Mouse (Mus musculus): Measurements from ENCODE around the gene Ms4a10.

The Ms4a10 gene

GRCm38 (mm10) chr19:10959085-10959977 lies 15.1 kb downstream of the Ms4a10 start:
- no peak for DNase-seq (ENCODE audit: low read depth, low spot score)

GRCm38 (mm10) chr19:10952021-10952939 lies 22.2 kb downstream of the Ms4a10 start:
- no peak for DNase-seq (ENCODE audit: low read depth, low spot score)

- DNase-seq (ENCODE audit: low read depth, low spot score) = no peak
These were observed 24.9 kb downstream of the Ms4a10 start for GRCm38 (mm10) chr19:10949558-10949957.

- peak; percentile 96 for DNase-seq (ENCODE audit: low read depth, low spot score)
These were observed 25.4 kb downstream of the Ms4a10 start, which contains the start of gene Ccdc86 for GRCm38 (mm10) chr19:10949112-10949511. Gene Ccdc86, minus strand, starts transcription at chr19:10949266.

- DNase-seq (ENCODE audit: low read depth, low spot score) = no peak
These were observed 26.1 kb downstream of the Ms4a10 start for GRCm38 (mm10) chr19:10948416-10948815.

- no peak for DNase-seq (ENCODE audit: low read depth, low spot score)
These were observed 27.3 kb downstream of the Ms4a10 start for GRCm38 (mm10) chr19:10947219-10947618.

- no peak for DNase-seq (ENCODE audit: low read depth, low spot score)
These were observed 28.0 kb downstream of the Ms4a10 start for GRCm38 (mm10) chr19:10946506-10946905.

GRCm38 (mm10) chr19:10943955-10944354 lies 30.5 kb downstream of the Ms4a10 start:
- no peak for DNase-seq (ENCODE audit: low read depth, low spot score)

- peak; percentile 29 for DNase-seq (ENCODE audit: low read depth, low spot score)
These were observed 33.5 kb downstream of the Ms4a10 start for GRCm38 (mm10) chr19:10940801-10941457.

GRCm38 (mm10) chr19:10940097-10940800 lies 34.2 kb downstream of the Ms4a10 start:
- DNase-seq (ENCODE audit: low read depth, low spot score) = peak; percentile 73

GRCm38 (mm10) chr19:10938771-10939170 lies 35.7 kb downstream of the Ms4a10 start:
- DNase-seq (ENCODE audit: low read depth, low spot score) = no peak

GRCm38 (mm10) chr19:10937110-10937563 lies 37.3 kb downstream of the Ms4a10 start, which contains the start of gene Ptgdr2:
Gene Ptgdr2, plus strand, starts transcription at chr19:10937160.
- no peak for DNase-seq (ENCODE audit: low read depth, low spot score)

GRCm38 (mm10) chr19:10936077-10936476 lies 38.4 kb downstream of the Ms4a10 start:
- no peak for DNase-seq (ENCODE audit: low read depth, low spot score)

GRCm38 (mm10) chr19:10935029-10935428 lies 39.4 kb downstream of the Ms4a10 start:
- DNase-seq (ENCODE audit: low read depth, low spot score) = no peak

- no peak for DNase-seq (ENCODE audit: low read depth, low spot score)
These were observed 43.8 kb downstream of the Ms4a10 start for GRCm38 (mm10) chr19:10930641-10931040.

- no peak for DNase-seq (ENCODE audit: low read depth, low spot score)
These were observed 47.8 kb downstream of the Ms4a10 start for GRCm38 (mm10) chr19:10926666-10927065.

- DNase-seq (ENCODE audit: low read depth, low spot score) = no peak
These were observed 48.3 kb downstream of the Ms4a10 start for GRCm38 (mm10) chr19:10926123-10926621.

GRCm38 (mm10) chr19:10924220-10924619 lies 50.2 kb downstream of the Ms4a10 start:
- DNase-seq (ENCODE audit: low read depth, low spot score) = no peak

GRCm38 (mm10) chr19:10921058-10921457 lies 53.4 kb downstream of the Ms4a10 start:
- no peak for DNase-seq (ENCODE audit: low read depth, low spot score)

GRCm38 (mm10) chr19:10920532-10920931 lies 53.9 kb downstream of the Ms4a10 start, which contains the start of gene Zp1:
Gene Zp1, minus strand, starts transcription at chr19:10920632.
- DNase-seq (ENCODE audit: low read depth, low spot score) = no peak

Measured in WW6 (cell line).